Mouse (Mus musculus) CD4-positive, CD25-positive, alpha-beta regulatory T cell, adult 2 months (primary cell): ENCODE results near the gene Npl.
A peak's percentile ranks its signal among the peaks of the same experiment; 100 is the strongest.
"Not testable (repeated sequence)": the region's sequence is repeated elsewhere in the genome, so short reads cannot be mapped to it uniquely, and the experiment has no call there.

Source experiments
- DNase-seq: peaks from one replicate; pipeline ENCODE4 v3.0.0-alpha.2; 2012; ENCODE audit warnings: low read depth, low spot score

Npl gene

DNA sequence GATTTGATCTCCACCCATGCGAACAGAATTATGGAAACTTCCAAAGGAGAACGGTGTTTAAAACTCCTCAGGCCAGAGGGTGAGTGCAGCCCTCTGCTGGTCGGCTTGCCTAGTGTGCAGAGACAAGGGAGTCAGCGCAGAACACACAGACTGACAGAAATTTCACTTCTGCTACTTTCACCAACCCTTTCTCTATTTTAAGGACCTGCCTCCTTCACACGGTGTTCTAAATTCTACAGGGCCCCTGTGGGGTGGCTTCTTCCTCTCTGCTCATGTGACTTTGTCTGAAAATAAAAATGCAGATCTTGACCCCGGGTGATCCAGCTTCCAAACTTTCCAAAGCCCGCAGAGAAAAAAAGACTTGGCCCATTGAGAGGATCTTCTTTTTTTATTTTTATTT, 60.7 kb downstream of the Npl start:
- peak; percentile 61 for DNase-seq

DNA sequence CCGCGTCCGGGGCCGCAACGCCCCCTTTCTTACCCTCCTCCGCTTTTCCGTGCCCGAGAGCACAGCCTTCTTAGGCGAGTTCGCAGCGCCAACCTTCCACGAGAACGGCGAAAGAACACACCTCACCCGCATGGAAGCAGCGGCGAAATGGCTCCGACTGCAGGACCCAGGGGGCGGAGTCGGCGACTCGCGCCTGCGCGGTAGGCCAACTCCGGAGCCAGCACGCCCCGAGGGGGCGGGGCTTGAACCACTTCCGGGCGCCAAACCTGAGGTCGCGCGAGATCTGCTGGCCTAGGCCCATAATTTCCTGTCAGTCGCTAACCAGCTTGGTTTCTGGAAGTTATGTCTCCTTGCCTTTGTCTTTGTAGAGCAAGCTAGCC, 62.4 kb downstream of the Npl start, which contains the start of gene Dhx9:
Gene Dhx9 (minus strand): TSS at position 161 of the 380 bp plus-strand sequence.
- peak; percentile 99 for DNase-seq

DNA sequence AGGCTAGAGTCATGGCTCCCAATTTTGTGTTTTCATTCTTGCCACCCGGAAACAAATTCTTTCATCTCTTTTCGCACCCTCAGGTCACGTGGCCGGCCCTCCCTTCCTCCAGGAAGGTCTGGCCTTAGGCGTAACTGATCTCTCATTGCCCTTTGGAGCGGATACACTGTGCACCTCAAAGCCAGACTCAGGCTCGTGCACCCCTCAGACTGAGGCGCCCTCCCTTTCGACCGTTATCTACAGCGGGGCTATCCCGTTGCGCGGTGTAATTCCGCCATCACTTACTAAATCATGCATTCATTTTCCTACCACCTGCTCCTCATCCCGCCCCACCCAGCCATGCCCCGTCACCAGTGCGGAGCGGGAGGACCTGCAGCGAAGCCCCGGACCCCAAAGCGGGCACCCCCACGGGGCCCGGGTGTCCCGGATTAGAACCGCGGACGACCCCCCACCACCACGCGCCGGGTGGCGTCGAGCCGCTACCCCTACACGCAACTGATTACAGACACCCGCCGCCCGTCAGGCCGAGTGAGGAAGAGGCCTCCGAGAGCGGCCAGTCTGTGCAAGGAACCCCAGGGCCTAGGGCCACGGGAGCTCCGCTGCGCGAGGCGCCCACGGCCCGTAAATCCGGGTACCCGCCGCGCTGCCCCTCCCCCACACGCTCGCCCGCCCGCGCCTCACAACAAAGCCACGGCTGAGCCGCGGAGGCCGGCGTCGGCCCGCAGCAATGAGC, 62.9 kb downstream of the Npl start:
- peak; percentile 78 for DNase-seq

DNA sequence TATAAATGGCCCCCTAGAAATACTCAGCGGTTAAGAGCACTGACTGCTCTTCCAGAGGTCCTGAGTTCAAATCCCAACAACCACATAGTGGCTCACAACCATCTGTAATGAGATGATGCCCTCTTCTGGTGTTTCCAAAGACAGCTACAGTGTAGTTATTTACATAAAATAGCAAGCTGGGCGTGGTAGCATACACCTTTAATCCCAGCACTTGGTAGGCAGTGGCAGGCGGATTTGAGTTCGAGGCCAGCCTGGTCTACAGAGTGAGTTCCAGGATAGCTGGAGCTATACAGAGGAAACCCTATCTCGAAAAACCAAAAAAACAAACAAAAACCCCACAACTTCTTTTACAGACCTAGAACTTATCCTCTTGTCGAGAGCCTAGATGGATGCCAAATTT, 63.7 kb downstream of the Npl start:
- DNase-seq = not testable (repeated sequence)

DNA sequence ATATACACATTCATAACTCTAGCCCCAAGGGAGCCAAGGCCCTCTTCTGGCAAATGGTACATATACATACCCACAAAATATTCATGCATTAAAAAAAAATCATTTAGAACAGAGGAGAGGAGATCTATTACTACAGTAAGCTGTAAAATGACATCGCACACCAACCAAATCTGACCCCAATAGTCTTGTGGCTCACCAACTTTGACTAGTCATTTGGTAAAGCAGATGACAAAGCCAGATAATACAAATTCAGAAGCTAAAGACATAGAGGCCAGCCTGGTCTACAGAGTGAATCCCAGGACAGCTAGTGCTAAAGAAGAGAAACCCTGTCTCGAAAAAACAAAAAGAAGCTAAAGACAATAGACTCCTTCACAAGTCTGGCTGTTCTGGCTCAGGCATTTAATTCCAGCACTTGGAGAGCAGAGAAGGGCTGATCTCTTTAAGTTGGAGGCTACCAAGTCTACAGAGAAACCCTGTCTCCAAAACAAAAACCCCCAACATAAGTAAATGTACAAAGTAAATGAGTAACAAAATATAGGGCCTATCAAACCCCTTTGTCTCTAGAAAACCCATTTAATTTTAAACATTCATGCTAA, 64.5 kb downstream of the Npl start:
- no peak for DNase-seq

DNA sequence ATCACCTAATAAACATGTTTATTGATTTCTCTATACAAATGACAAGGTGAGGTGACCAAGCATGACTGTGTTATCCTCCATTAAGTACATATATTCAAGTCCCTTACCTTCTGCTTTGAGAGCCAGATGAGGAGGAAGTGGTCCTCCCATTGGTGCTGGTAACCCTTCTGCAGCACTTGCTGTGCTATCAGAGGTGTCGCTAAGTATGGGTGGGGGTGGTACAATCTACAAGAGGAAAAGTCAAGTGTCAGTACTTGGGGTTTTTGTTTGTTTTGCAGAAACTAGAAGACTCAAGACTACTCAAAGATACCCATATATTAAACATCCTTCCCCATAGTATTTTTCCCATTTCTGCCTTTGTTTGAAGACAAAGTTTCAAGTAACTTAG, 68.8 kb downstream of the Npl start:
- DNase-seq = no peak

DNA sequence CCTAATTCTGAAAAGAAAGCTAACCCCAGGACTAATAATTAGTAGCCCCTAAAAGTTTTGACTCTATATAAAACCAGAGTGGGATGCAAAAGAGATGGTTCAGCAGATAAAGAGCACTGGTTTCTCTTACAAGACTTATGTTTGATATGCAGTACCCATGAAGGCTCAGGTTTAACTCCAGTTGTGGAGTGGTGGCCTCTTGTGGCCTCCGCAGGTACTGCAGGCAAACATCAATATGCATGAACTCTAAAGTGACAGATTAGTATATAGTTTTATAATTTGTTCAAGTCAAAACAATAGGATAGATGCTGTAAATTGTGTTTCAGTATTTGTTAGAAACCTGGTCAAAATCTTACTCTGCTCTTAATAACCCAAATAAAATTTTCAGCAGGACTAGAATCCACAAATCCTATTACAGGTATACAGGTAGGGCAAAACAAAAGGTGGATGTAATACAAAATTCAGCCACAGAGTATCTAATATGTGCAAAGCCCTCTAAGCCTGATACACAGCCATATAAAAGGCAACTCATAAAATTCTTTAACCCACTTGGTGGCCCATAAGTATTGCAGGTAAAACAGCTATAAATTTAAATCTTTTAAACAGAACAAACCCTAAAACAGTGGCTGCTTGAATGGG, 69.3 kb downstream of the Npl start:
- peak; percentile 86 for DNase-seq

DNA sequence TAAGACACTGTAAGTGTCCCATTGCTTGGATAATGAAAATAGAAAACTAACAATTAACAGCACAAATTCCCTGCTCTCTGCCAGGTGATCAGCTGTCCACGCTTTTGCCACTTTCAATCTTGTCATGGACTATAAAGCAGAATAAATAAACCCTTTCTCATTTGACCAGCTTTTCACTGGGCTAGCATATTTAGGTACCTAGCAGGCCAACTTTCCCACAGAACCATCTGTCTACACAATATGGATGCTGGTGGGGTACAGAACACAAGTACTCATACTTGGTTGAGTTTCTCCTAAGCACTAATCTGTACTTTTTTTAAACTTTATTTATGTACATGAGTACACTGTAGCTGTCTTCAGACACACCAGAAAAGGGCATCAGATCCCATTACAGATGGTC, 70.5 kb downstream of the Npl start:
- no peak for DNase-seq

DNA sequence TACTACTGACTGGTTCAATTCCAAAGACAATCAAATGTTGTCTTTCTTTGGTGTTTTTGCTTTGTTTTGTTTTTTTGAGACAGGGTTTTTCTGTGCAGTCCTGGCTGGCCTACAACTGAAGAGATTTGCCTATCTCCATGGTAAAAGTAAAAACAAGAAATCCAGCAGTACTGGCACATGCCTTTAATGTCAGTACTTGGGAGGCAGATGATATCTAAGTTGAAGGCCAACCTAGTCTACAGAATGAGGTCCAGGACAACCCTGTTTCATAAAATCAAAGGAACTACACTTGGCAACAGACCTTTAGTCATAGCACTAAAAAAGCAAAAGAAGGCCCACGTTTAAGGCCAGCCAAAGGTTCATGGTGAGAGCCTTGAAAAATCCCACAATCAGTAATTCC, 88.0 kb downstream of the Npl start:
- DNase-seq = no peak

DNA sequence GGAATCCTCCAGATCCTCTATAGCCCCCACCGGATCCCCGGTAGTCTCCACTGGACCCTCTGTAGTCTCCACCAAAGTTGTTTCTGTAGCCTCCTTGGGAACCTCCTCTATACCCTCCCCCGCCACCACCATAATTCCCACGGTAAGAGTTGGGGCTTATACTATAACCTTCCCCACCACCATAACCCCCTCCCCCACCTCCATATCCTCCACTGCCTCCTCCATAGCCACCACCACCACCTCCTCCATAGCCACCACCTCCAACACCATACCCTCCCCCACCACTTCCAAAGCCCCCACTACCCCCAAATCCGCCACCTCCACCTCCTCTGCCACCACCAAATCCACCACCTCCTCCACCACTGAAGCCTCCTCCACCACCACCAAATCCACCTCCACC, 93.7 kb downstream of the Npl start:
- DNase-seq = no peak

DNA sequence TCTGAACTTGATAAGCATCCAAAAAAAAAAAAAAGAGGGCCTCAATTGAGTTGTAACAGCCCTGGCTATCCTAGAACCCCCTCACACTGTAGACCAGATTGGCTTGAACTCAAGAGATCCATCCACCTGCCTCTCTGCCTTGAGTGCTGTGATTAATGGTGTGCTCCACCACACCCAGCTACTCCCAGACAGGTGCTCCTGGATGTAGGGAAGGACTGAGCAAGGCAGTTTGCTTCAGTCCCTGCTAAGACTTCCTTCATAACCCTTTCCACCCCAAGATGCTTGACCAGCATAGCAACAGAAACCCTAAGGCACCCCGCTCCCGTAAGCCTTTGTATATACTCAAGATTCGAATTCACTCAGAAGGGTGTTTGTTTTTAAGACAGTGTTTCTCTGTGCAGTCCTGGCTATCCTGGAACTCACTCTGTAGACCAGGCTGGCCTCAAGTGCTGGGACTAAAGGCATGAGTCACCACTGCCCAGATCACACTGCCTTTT, 96.7 kb downstream of the Npl start:
- no peak for DNase-seq
